Mouse (Mus musculus) G1E (cell line): ENCODE measurements around the gene Fgfr2. TPM values are rescaled to one million over a fixed set of nuclear protein-coding genes. Genes with fewer than 3 reads are reported as not detected.

Experiments used
- ATAC-seq: 2 replicates; pipeline ENCODE4 v1.8.0; 2016; ENCODE audit warnings: mild to moderate bottlenecking; ENCODE audit not compliant: insufficient number of reproducible peaks, poor library complexity, low FRiP score, severe bottlenecking; ENCODE audit errors: extremely low read depth
- DNase-seq: peaks from one replicate; pipeline ENCODE4 v3.0.0; 2012; ENCODE audit warnings: low spot score
- H3K27me3 ChIP-seq: 2 replicates; pipeline ENCODE4 v1.6.1; 2012; ENCODE audit warnings: mild to moderate bottlenecking, low read length, inconsistent platforms; ENCODE audit not compliant: insufficient read depth
- H3K36me3 ChIP-seq: replicated peaks from 2 replicates; pipeline ENCODE3; 2012; ENCODE audit warnings: mild to moderate bottlenecking, inconsistent platforms
- H3K4me1 ChIP-seq: 2 replicates; pipeline ENCODE4 v1.6.1; 2012; ENCODE audit warnings: low read depth, low read length, inconsistent platforms, mixed read lengths; ENCODE audit not compliant: insufficient read depth
- H3K4me3 ChIP-seq: 2 replicates; pipeline ENCODE4 v1.5.1; 2012; ENCODE audit warnings: low read depth, mild to moderate bottlenecking, inconsistent platforms, low read length, moderate library complexity, mixed read lengths
- H3K9me3 ChIP-seq: replicated peaks from 2 replicates; pipeline ENCODE4 v1.6.1; 2012; ENCODE audit warnings: inconsistent platforms
- CTCF ChIP-seq: IDR thresholded peaks from 2 replicates; pipeline ENCODE4 v1.5.1; 2012; ENCODE audit warnings: low read depth, low read length, inconsistent platforms, mixed read lengths
- GATA1 ChIP-seq: IDR thresholded peaks from 2 replicates; pipeline ENCODE4 v1.6.1; 2012; ENCODE audit warnings: borderline replicate concordance, low read length, inconsistent platforms, mixed read lengths
- GATA2 ChIP-seq: IDR thresholded peaks from 2 replicates; pipeline ENCODE4 v1.6.1; 2012; ENCODE audit warnings: low read depth, low read length, inconsistent platforms, borderline replicate concordance
- POLR2AphosphoS5 ChIP-seq: IDR thresholded peaks from 2 replicates; pipeline ENCODE4 v1.6.1; 2012; ENCODE audit warnings: low read depth, low read length, inconsistent platforms; ENCODE audit not compliant: insufficient replicate concordance
- TAL1 ChIP-seq: conservative IDR thresholded peaks from 2 replicates; pipeline ENCODE4 v1.6.1; 2012; ENCODE audit warnings: low read depth, low read length, inconsistent platforms, mixed read lengths
- polyA plus RNA-seq: library from polyadenylated mRNA; stranded (reverse); fragments of >175 nt; gene quantifications from 2 replicates; pipeline ENCODE4 v1.2.3, GENCODE M21; 2012
- total RNA-seq, 2 experiments: library from RNA; stranded (forward) in 1 of 2; stranded (reverse) in 1 of 2; fragments of 200-1000 nt in 1 of 2; fragments of >200 nt in 1 of 2; fragmentation: Nextera tagmentation in 1 of 2; gene quantifications; 2 replicates each; pipeline ENCODE4 v1.2.3; 2014 to 2017

Fgfr2 gene
- total and polyA plus RNA-seq, 3 experiments, result 0.22 TPM; not detected in 2

GRCm38 (mm10) chr7:132070877-132071625 is 1052.1 kb downstream of the Fgfr2 start:
- DNase-seq, result no peak
- no peak overlapping the region for H3K4me3 ChIP-seq
- no peak for TF ChIP-seq GATA2
- TF ChIP-seq TAL1, result no peak
- no peak for TF ChIP-seq CTCF
- no peak for TF ChIP-seq GATA1
- no peak for TF ChIP-seq POLR2AphosphoS5
- no peaks in the 10 kb centered on the region for H3K36me3 ChIP-seq
- H3K9me3 ChIP-seq, result peaks cover 79% of the 10 kb centered on the region
- no peak for ATAC-seq
- no peaks in the 10 kb centered on the region for H3K4me1 ChIP-seq
- H3K27me3 ChIP-seq, result no peaks in the 10 kb centered on the region

GRCm38 (mm10) chr7:132067951-132068350 is 1055.2 kb downstream of the Fgfr2 start:
- H3K27me3 ChIP-seq, result no peaks in the 10 kb centered on the region
- ATAC-seq (no peak), DNase-seq (no peak)
- H3K36me3 ChIP-seq, result no peaks in the 10 kb centered on the region
- peaks cover 83% of the 10 kb centered on the region for H3K9me3 ChIP-seq
- H3K4me3 ChIP-seq, result no peak overlapping the region
- TF ChIP-seq CTCF, result no peak
- TF ChIP-seq GATA1, result no peak
- no peak for TF ChIP-seq POLR2AphosphoS5
- TF ChIP-seq TAL1, result no peak
- TF ChIP-seq GATA2, result no peak
- H3K4me1 ChIP-seq, result no peaks in the 10 kb centered on the region

GRCm38 (mm10) chr7:132067511-132067910 is 1055.6 kb downstream of the Fgfr2 start:
- TF ChIP-seq CTCF (no peak), GATA2 (no peak), GATA1 (no peak), POLR2AphosphoS5 (no peak), TAL1 (no peak)
- DNase-seq (no peak), ATAC-seq (no peak)
- Histone ChIP-seq H3K4me3 (no peak overlapping the region), H3K36me3 (no peaks in the 10 kb centered on the region), H3K27me3 (no peaks in the 10 kb centered on the region), H3K9me3 (peaks cover 84% of the 10 kb centered on the region), H3K4me1 (no peaks in the 10 kb centered on the region)

- H3K4me1 ChIP-seq, result no peaks in the 10 kb centered on the region
- no peaks in the 10 kb centered on the region for H3K36me3 ChIP-seq
- no peak for ATAC-seq
- no peak overlapping the region for H3K4me3 ChIP-seq
- TF ChIP-seq TAL1 (no peak), GATA1 (no peak), POLR2AphosphoS5 (no peak), CTCF (no peak), GATA2 (no peak)
- H3K9me3 ChIP-seq, result peaks cover 74% of the 10 kb centered on the region
- no peaks in the 10 kb centered on the region for H3K27me3 ChIP-seq
- DNase-seq, result no peak
These were observed 1063.0 kb downstream of the Fgfr2 start for GRCm38 (mm10) chr7:132060116-132060515.

GRCm38 (mm10) chr7:132056565-132056964 is 1066.6 kb downstream of the Fgfr2 start:
- no peak for DNase-seq
- no peak for TF ChIP-seq CTCF
- no peak for TF ChIP-seq TAL1
- no peak for TF ChIP-seq POLR2AphosphoS5
- TF ChIP-seq GATA2, result no peak
- no peak for TF ChIP-seq GATA1
- Histone ChIP-seq H3K9me3 (peaks cover 64% of the 10 kb centered on the region), H3K36me3 (no peaks in the 10 kb centered on the region), H3K4me1 (no peaks in the 10 kb centered on the region), H3K4me3 (no peak overlapping the region), H3K27me3 (no peaks in the 10 kb centered on the region)
- ATAC-seq, result no peak

- DNase-seq (no peak), ATAC-seq (no peak)
- Histone ChIP-seq H3K36me3 (no peaks in the 10 kb centered on the region), H3K9me3 (peaks cover 79% of the 10 kb centered on the region), H3K4me3 (no peak overlapping the region), H3K4me1 (no peaks in the 10 kb centered on the region), H3K27me3 (no peaks in the 10 kb centered on the region)
- TF ChIP-seq TAL1, result no peak
- TF ChIP-seq POLR2AphosphoS5, result no peak
- TF ChIP-seq GATA2, result no peak
- TF ChIP-seq GATA1, result no peak
- no peak for TF ChIP-seq CTCF
These were observed 1076.5 kb downstream of the Fgfr2 start for GRCm38 (mm10) chr7:132046662-132047061.
